Mouse (Mus musculus): Measurements from ENCODE around the gene Arl3.
A peak's percentile ranks its signal among the peaks of the same experiment; 100 is the strongest.

Gene Arl3

GRCm38 (mm10) chr19:46517529-46518351 lies 55.3 kb downstream of the Arl3 start:
- no peak for DNase-seq (ENCODE audit: low spot score in 2 of 2)

DNA sequence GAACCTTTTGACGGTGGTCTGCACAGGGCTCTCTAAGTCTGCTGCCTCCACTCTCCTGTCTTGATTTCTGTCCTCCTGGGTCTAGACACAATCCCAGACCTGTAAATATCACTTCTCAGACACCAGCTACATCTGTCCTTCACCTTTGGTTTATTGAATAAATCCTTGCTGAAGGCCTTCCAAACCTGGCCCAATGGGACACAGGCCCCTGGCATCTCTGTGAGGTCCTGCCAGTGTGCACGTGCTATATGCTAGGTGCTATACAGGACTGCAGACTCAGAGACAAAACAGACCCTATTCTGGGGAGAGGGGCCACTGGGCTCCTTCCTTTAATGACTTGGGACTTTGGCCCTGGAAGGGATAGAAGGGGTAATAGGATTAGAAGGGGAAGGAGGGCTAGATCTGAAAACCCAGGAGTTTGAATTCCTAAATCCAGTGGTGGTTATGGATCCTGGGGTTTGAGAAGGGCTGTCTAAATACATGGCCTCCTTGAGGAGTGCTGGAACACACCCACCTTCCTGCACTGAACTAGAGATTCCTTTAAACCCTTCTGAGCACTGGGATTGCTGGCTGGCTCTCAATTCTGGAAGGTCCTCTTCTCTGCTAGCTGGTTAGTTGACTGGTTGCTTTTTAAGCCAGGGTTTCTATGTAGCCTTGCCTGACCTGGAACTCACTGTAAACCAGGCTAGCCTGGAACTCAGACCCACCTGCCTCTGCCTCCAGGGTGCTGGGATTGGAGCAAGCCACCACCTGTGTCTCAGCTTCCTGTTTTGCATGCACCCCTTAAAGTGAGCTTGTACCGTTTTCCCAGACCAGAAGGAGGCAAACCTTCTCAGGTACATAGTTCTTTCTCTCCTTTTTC lies 56.1 kb downstream of the Arl3 start:
- no peak for DNase-seq (ENCODE audit: low spot score in 2 of 2)

DNA sequence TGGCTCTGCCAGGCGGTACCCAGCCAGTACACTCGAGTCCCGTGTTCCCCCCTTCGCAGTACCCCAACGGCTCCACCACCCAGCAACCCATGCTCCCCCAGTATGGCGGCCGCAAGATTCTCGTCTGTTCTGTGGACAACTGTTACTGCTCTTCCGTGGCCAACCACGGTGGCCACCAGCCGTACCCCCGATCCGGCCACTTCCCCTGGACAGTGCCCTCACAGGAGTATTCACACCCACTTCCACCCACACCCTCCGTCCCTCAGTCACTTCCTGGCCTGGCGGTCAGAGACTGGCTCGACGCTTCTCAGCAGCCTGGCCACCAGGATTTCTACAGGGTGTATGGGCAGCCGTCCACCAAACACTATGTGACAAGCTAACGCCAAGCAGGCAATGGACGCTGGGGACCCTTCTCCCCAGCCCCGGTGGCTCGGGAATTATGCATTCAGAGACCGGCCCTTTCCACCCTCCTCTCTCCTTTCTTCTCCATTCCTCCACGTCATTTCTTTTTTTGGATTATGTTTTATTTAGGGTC lies 57.6 kb downstream of the Arl3 start:
- no peak for DNase-seq (ENCODE audit: low spot score in 2 of 2)

GRCm38 (mm10) chr19:46514387-46514786 lies 58.6 kb downstream of the Arl3 start:
- no peak for DNase-seq (ENCODE audit: low spot score in 2 of 2)

DNA sequence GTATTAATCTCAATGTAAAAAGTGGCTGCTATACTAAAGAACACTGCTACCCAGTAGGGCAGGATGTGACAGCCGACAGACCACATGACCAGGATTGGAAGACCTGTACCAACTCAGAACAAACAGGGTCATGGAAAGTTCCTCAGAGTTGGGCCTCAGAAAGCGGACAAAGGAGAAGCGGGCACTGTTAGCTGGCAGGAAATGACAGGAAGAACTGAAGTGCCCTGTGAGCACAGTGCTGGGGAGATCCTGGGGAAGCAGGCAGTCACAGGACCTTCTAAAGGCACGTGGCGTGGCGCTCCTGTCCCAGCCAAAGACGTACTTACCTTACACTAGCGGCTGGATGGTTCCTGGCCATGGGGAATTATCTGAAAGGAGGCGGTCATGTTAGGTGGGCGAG lies 61.7 kb downstream of the Arl3 start:
- DNase-seq (ENCODE audit: low spot score in 2 of 2): no peak

DNA sequence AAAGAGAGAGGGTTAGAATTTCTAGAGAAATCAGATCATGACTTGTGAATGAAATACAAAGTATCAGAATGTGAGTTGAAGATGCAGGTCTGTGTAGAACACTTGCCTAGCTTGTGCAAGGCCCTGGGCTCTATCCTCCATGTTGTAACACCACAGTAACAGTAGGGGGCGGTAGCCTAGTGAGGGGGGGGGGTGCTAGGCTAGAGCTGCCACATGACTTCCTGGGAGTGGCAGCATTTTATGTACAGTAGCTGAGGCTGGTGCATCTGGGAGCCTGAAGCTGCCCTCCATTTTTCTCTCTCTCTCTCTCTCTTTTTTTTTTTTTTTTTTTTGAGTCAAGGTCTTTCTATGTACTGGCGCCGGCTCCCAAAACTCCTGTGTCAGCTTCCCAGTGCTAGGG lies 62.2 kb downstream of the Arl3 start:
- DNase-seq (ENCODE audit: low spot score in 2 of 2): no peak

DNA sequence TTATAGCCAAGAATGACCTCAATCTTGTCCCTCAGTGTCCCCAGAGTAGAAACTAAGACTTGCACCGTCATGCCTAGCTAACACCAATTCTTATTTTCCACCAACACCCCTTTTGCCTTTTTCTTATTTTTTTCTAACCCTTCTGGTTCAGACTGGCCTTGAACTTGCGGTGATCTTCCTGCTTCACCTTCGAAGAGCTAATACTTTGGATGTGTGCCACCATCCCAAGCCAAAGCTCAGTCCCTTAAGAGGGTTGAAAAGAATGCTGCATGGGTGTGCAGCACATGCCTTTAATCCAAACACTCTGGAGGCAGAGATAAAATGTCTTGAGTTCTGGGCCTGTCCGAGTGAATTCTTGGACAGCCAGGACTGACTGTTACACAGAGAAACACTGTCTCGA lies 62.6 kb downstream of the Arl3 start:
- no peak for DNase-seq (ENCODE audit: low spot score in 2 of 2)

DNA sequence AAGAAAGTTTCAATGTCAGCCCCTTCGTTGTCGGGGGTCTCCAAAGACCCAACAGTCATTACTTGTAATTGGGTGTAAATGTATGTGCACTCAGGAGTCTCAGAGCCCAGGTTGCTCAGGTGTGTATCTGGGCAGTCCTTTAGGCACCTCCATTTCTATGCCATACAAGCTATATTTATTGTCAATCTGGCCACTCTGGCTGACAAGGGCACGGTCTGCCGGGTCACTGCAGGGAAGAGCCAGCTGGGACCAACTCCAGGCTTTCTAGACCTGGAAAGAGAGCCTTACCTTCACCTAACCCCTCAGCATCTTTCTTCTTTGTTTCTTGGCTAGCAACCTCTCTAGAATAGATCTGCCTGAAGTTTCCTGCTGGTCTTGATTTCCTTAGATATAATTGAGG lies 63.3 kb downstream of the Arl3 start:
- no peak for DNase-seq (ENCODE audit: low spot score in 2 of 2)

- no peak for DNase-seq (ENCODE audit: low spot score in 2 of 2)
These were observed 63.8 kb downstream of the Arl3 start for GRCm38 (mm10) chr19:46509202-46509601.

GRCm38 (mm10) chr19:46508738-46509137 lies 64.3 kb downstream of the Arl3 start:
- DNase-seq (ENCODE audit: low spot score in 2 of 2): no peak

DNA sequence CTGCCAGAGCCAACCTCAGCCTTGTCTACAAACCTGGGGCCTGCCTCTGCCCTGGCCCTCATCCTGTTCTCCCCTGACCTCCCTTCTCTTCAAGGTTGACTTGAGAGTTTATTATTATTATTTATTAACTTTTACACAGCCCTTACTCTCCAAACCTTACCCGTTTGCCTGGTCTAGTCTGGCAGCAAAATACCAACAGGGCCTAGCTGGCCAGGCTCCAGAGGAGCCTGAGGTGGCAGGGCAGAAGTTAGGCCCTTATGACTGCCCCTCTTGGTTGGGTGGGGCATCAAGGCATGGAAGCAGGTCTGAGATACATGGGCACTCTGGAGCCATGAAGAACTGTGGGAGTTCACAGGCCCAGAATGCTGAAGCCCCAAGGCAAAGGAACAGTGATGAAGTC lies 65.2 kb downstream of the Arl3 start:
- DNase-seq (ENCODE audit: low spot score in 2 of 2): no peak

DNA sequence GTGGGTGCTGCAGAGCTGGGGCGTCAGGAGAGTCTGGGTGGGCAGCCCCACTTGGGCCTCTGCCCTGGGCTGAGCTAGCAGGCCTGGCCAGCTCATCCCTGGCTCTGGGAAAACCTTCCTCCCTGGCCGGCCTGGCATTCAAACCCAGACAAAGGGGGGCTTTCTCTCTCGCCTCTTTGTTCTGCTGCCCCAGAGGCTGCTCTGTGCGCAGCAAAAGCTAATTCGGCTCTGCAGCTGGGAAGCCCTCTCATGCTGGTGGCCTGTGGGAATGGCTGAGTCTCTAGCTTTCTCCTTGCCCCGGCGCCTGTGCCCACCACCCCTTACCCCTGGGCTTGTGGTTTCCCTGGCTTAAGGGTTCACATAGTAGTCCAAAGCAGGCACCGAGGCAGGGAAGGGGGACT lies 65.8 kb downstream of the Arl3 start:
- DNase-seq (ENCODE audit: low spot score in 2 of 2): no peak

DNA sequence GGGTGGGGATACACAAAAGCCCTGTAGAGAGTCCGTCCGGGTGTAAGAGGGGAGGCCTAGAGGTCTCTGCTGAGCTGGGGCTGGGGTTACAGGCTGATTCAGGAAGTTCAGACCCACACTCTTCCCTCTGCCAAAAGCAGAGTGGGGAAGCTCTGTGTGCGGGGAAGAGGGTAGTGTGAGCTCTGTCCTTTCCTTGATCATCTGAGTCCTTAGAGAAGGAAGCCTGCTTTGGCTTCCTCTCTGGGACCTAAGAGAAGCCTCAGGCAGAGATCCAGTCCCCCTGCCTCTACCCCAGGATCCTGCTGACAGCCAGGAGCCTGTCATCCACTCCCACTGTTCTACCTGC lies 66.7 kb downstream of the Arl3 start:
- DNase-seq (ENCODE audit: low spot score in 2 of 2): no peak

DNA sequence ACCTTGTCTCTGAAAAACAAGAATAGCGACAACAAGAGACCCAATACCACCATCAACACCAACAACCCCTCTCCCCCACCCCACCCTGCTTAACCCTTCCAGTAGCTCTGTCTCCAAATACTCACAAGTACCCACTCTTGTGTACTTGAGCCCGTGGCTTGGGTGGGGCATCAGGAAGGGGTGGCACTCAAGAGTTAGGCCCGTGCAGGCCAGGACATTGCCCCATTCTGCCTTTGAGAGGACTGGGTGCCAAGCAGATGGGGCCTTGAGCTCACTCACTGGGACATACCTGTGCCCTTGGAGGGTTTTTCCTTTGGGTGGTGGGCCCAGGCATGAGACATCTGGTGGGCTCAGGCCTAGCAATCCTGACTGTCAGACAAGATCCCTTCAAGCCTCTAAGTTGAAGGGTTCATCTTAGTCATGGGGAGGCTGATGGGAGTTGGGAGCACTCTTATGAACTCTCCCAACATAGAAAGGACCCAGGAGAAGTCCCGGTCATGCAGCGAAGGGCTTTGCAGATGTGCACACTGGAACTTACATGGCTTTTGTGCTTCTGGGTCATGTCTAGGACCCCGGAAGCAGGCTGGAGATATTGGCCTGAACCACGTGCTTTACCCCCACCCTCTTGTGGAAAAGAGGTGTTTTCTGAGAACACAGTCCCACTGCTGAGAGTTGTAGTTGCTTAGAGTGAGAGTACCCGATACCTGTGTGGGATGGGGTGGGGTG lies 67.2 kb downstream of the Arl3 start:
- DNase-seq (ENCODE audit: low spot score in 2 of 2): no peak

- no peak for DNase-seq (ENCODE audit: low spot score in 2 of 2)
These were observed 68.1 kb downstream of the Arl3 start for GRCm38 (mm10) chr19:46504822-46505417.

DNA sequence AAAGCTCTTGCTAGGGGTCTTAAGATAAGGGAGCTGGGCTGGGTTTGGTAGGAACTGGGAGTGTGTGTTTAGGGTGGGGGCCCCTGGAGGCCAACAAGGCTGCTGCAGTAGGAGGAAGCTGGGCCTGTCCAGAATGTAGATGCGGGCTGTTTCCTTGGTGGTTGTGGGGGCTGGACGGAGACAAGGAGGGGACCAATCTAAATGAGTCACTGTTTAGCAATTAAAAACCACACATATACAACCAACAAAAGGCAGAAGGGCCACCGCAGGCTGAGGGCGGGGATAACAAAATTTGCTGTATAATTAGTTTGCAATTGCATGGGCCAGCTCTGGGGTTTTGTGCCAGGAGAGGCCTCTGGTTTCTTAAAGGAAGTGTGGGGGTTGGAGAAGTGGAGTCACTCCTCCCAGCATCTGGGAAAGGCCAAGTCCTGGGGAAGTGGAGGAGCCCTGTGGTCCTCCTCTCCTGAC lies 68.9 kb downstream of the Arl3 start:
- DNase-seq (ENCODE audit: low spot score in 2 of 2): peak; percentile 63 to 69

GRCm38 (mm10) chr19:46503351-46504084 lies 69.5 kb downstream of the Arl3 start:
- peak; percentile 82 to 87 for DNase-seq (ENCODE audit: low spot score in 2 of 2)

DNA sequence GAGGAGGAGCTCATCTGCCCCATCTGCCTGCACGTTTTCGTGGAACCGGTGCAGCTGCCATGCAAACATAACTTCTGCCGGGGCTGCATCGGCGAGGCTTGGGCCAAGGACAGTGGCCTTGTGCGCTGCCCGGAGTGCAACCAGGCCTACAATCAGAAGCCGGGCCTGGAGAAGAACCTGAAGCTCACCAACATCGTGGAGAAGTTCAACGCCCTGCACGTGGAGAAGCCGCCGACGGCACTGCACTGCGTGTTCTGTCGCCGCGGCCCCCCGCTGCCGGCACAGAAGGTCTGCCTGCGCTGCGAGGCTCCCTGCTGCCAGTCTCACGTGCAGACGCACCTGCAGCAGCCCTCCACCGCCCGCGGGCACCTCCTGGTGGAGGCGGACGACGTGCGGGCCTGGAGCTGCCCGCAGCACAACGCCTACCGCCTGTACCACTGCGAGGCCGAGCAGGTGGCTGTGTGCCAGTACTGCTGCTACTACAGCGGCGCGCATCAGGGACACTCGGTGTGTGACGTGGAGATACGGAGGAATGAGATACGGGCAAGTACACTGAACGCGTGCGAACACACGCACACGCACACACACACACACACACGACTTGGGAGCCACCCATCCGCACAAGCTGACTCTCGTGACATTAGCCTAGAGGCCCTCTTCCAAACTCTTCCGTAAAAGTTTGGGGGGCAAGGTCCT lies 70.4 kb downstream of the Arl3 start:
- DNase-seq (ENCODE audit: low spot score in 2 of 2): peak; percentile 71 to 82

DNA sequence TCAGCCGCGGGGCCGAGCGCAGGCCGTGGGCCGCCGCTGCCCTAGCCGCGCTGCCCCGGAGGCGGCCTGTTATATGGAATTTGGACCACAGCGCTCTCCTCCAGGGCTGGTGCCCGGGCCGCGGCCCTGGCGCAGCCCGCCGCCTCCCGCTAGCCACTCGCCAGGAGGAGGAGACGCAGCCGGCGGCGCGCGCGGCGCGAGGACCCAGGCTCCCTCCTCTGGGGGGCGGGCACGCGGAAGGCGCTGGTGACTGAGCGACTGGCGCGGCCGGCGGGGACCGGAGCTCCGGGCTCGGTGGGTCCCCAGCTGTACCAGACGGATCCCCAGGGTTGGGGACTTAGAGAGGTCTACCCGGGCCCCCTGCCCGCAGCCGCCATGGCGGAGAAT lies 70.9 kb downstream of the Arl3 start:
- DNase-seq (ENCODE audit: low spot score in 2 of 2): peak; percentile 67 to 80

DNA sequence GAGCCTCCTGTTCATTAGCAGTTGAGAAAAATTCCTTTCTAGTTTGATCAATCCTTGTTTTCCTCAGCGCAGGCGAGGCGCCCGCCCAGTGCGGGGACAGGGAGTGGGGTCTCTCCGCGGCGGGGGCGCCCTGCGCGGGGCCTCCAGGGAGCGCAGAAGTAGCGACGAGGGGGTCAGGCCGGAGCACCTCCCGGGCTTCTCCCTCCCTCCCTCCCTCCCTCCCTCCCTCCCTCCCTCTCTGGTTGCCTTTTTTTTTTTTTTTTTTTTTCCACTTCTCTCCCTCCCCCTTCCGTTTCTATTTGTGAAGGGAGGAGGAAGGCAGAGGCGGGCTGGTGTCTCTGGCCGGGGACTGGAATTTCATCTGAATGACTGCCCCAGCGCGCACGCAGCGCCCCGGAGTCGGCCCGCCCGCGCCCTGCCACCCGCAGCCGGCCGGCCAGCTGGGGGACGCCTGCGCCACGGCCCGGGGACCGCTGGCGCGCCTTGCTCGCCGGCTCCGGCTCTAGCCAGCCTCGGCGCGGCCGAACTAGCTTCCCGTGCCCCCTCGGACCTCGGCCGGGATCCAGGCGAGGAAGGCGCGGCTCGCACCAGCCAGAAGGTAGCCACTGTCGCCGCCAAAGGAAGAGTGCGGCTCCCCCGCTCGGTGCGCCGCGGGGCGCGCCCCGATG lies 71.5 kb downstream of the Arl3 start, which contains the start of gene Trim8:
Trim8 (plus strand) TSS at position 302 of the 668 bp plus-strand sequence.
- DNase-seq (ENCODE audit: low spot score in 2 of 2): peak; percentile 80 to 82

Measured in urinary bladder, postnatal 36 days (tissue).